Mouse (Mus musculus) erythroblast, adult 5-6 weeks (primary cell): Measurements from ENCODE around the gene Cyp2r1. TPM values are rescaled to one million over a fixed set of nuclear protein-coding genes. Genes with fewer than 3 reads are reported as not detected.
"Not testable (repeated sequence)": the region's sequence is repeated elsewhere in the genome, so short reads cannot be mapped to it uniquely, and the experiment has no call there.

Source experiments
- ATAC-seq: replicated peaks from 2 replicates; pipeline ENCODE4 v1.8.0; 2016; ENCODE audit warnings: moderate number of reproducible peaks, mild to moderate bottlenecking, moderate TSS enrichment, inconsistent platforms; ENCODE audit not compliant: poor library complexity, low FRiP score, severe bottlenecking
- total RNA-seq, 2 experiments: library from RNA; stranded (forward) in 1 of 2; stranded (reverse) in 1 of 2; fragments of 150-400 nt in 1 of 2; fragments of 200-764, 138-1000 nt in 1 of 2; gene quantifications; 2 replicates each; pipeline versions ENCODE4 v1.2.3 to v1.2.4; 2015 to 2017; ENCODE audit warnings: low replicate concordance in 2 of 2

The Cyp2r1 gene
- total RNA-seq (2015; ENCODE audit: low replicate concordance) (not detected in 2 replicates), total RNA-seq (2017; ENCODE audit: low replicate concordance) (not detected in 2 replicates)

DNA sequence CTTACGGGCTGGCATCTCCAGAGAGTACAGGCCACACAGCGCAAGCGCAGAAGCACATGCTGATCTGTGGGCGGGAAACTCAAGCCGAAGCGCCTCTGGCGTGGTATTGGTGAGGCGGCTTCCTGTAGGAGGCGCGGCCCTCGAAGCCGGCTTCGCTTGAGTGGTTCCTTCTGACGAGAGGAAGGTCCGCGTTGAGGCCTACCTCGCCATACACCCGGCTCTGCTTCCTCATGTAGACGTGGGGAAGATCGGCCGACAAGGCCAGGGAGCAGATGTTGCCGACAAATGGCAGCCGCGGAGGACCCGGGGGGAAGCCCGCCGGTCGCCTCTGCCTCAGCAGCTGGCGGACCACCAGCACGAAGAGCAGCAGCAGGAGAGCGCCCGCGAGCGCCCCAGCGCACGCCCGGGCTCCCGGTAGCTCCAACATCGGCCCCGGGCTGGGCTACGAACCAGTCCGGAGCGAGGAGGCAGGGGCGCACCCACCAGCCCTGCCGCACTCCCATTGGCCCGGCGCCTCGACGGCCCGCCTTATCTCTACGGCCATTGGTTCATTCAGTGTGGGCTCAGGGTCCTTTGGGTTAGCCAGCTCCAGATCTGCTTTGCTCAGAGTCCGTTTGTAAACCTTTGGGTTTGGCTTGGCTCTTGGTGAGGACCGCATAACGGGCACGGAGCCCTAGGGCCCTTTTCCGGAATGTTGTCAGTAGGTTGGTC, at the start of gene Cyp2r1:
TSS of gene Cyp2r1 (minus strand) at position 442 of the 711 bp plus-strand sequence.
- peak; percentile 82 for ATAC-seq

- ATAC-seq = not testable (repeated sequence)
These were observed 31.6 kb upstream of the Cyp2r1 start for GRCm38 (mm10) chr7:114594391-114594790.

DNA sequence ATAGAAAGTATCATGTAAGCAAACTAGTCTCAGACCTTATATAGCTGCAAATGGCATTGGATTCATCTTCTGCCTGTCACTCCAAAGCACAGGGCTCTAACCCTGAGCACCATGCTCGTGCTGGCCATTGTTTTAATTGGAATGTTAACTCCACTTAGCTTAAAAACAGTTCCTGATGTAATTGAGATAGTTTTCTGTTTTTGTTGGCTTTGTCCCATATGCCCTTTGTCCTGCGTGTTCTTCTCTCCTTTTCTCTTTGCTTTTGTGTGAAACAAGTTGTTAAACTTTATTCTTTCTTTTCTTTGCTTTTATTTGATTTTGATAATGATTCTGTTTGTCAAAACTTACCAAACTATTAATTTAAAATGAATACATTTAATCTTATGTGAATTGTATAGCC, 19.7 kb upstream of the Cyp2r1 start:
- ATAC-seq = no peak

GRCm38 (mm10) chr7:114581200-114581599, 18.4 kb upstream of the Cyp2r1 start:
- no peak for ATAC-seq

- no peak for ATAC-seq
These were observed 17.7 kb upstream of the Cyp2r1 start for GRCm38 (mm10) chr7:114580426-114580825.

DNA sequence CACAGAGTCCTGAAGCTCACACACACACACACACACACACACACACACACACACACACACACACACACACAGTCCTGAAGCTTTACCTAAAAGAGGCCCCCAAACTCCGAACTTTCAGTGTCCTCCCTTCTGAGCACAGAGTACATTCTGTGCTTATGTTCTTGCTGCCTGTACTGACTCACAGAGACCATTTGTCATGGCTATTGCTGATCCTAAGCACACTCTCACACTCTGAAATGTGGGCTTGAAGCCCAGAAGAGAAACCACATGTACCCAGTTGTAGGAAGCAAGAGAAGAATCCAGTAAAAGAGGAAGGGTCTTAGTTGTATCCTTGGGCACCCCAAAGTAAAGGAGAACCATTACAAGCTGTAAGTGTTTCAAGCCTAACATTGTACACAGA, 14.9 kb upstream of the Cyp2r1 start:
- ATAC-seq = no peak

- ATAC-seq = no peak
These were observed 14.2 kb upstream of the Cyp2r1 start for GRCm38 (mm10) chr7:114576931-114577330.

- not testable (repeated sequence) for ATAC-seq
These were observed 11.1 kb upstream of the Cyp2r1 start for GRCm38 (mm10) chr7:114573866-114574265.

DNA sequence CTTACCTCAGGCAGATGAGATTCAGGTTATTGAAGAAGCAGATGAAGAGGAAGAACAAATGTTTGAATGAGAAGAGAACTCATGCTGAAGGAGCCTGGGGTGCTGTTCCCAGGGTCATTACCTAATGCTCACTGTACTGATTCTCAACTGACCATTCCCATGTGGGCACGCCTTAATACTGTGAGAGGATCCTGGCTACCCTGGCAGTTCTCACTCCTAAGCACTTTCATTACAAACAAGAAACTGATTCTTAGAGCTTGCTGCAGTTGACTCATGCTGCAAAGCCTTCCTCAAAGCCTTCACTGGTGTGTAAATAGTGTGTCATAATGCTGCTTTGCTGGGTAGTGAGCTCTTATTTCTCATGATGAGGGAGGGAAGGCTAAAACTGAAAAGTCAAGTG, 26.6 kb downstream of the Cyp2r1 start:
- ATAC-seq = no peak

DNA sequence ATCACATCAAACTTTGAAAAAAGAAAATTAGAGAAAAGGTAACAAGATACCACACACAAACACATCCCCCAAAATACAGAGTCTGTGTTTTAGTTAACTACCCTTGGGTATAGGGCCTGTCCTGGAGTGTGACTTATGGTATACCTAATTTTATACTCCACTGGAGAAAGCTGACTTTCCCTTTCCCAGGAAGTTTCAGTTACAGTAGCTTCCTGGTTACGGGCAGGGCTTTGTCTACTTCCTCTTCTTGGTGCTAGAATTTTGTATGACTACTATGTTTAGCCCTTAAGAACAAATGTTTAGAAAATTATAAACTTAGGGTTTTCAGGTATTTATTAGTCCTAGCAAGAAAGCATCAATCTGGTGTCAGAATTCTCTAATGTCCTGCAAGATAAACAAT, 36.5 kb downstream of the Cyp2r1 start:
- ATAC-seq = no peak

DNA sequence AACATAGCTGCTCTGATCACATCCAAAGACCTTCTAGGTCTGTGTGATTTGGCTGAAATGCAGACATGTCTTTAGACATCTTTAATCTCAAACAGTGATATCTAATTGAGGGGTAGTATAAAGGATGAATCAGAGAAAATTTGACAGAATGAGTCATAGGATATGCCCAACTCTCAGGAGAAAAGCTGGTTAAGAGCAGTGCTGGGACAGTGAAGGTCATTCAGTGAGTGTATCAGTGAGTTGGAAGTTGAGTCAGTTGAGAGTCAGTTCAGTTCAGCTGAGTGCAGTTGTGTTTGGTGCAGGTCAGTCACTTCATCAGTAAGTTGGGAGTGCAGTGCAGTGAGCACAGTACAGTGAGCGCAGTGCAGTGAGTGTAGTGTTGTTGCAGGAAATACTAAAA, 42.6 kb downstream of the Cyp2r1 start:
- ATAC-seq = no peak

GRCm38 (mm10) chr7:114508879-114509278, 53.9 kb downstream of the Cyp2r1 start:
- no peak for ATAC-seq

Other genes with a start within 250 kb of the Cyp2r1 start
- 7.3 and 8.8 TPM in 2 replicates for gene Pde3b, start 147.7 kb downstream of the Cyp2r1 start, total RNA-seq (2015; ENCODE audit: low replicate concordance)
- 2.0 and 9.8 TPM in 2 replicates for gene Pde3b, start 147.7 kb downstream of the Cyp2r1 start, total RNA-seq (2017; ENCODE audit: low replicate concordance)
- not detected in 2 replicates for gene Calca, start 73.4 kb upstream of the Cyp2r1 start, total RNA-seq (2015; ENCODE audit: low replicate concordance)
- not detected in 2 replicates for gene Calca, start 73.4 kb upstream of the Cyp2r1 start, total RNA-seq (2017; ENCODE audit: low replicate concordance)
- gene Calcb, start 155.7 kb upstream of the Cyp2r1 start, total RNA-seq (2015; ENCODE audit: low replicate concordance) = not detected in 2 replicates
- not detected in 2 replicates for gene Calcb, start 155.7 kb upstream of the Cyp2r1 start, total RNA-seq (2017; ENCODE audit: low replicate concordance)
- not detected in 2 replicates for gene Insc, start 180.7 kb upstream of the Cyp2r1 start, total RNA-seq (2015; ENCODE audit: low replicate concordance)
- not detected in 2 replicates for gene Insc, start 180.7 kb upstream of the Cyp2r1 start, total RNA-seq (2017; ENCODE audit: low replicate concordance)